Mouse (Mus musculus) regulatory T cell (primary cell): ENCODE measurements around the gene Spns3.

Experiments
- in situ Hi-C: fragments of 300-600 bp; cut with MboI, MseI; formaldehyde crosslinking; loops from one replicate; pipeline ENCODE4 v1.15.1; 2025; ENCODE audit warnings: high pct_unique_total_duplicates

The Spns3 gene

GRCm38 (mm10) chr11:72550134-72550988 lies at the start of gene Spns3:
Gene Spns3, minus strand, starts transcription at chr11:72550506.
- in situ Hi-C loops: no loop called here

GRCm38 (mm10) chr11:72597780-72598179 lies 47.5 kb upstream of the Spns3 start:
- in situ Hi-C loops: no loop called here

GRCm38 (mm10) chr11:72595010-72595737 lies 44.9 kb upstream of the Spns3 start:
- in situ Hi-C loops: no loop called here

GRCm38 (mm10) chr11:72587537-72588233 lies 37.4 kb upstream of the Spns3 start:
- in situ Hi-C loops: no loop called here

- in situ Hi-C loops: no loop called here
Measured at GRCm38 (mm10) chr11:72586570-72586969, 36.3 kb upstream of the Spns3 start.

GRCm38 (mm10) chr11:72583092-72583491 lies 32.8 kb upstream of the Spns3 start:
- in situ Hi-C loops: no loop called here

- in situ Hi-C loops: no loop called here
Measured at GRCm38 (mm10) chr11:72582448-72582705, 32.1 kb upstream of the Spns3 start.

- in situ Hi-C loops: no loop called here
Measured at GRCm38 (mm10) chr11:72581609-72582447, 31.5 kb upstream of the Spns3 start.

GRCm38 (mm10) chr11:72578471-72578870 lies 28.2 kb upstream of the Spns3 start:
- in situ Hi-C loops: no loop called here

GRCm38 (mm10) chr11:72576466-72577351 lies 26.4 kb upstream of the Spns3 start:
- in situ Hi-C loops: no loop called here

GRCm38 (mm10) chr11:72576111-72576465 lies 25.8 kb upstream of the Spns3 start:
- in situ Hi-C loops: no loop called here

GRCm38 (mm10) chr11:72573819-72574218 lies 23.5 kb upstream of the Spns3 start:
- in situ Hi-C loops: loop anchor here (5.0 kb wide), 1 partner anchor 153 kb away; no protein-coding TSS in a partner anchor

- in situ Hi-C loops: loop anchor here (5.0 kb wide), 1 partner anchor 157 kb away; no protein-coding TSS in a partner anchor
Measured at GRCm38 (mm10) chr11:72570319-72570979, 20.1 kb upstream of the Spns3 start.

- in situ Hi-C loops: loop anchor here (5.0 kb wide), 1 partner anchor 158 kb away; no protein-coding TSS in a partner anchor
Measured at GRCm38 (mm10) chr11:72569671-72570318, 19.5 kb upstream of the Spns3 start.

GRCm38 (mm10) chr11:72569051-72569450 lies 18.7 kb upstream of the Spns3 start:
- in situ Hi-C loops: no loop called here

GRCm38 (mm10) chr11:72566816-72567338 lies 16.6 kb upstream of the Spns3 start:
- in situ Hi-C loops: no loop called here

GRCm38 (mm10) chr11:72566304-72566703 lies 16.0 kb upstream of the Spns3 start:
- in situ Hi-C loops: no loop called here

- in situ Hi-C loops: no loop called here
Measured at GRCm38 (mm10) chr11:72564232-72564807, 14.0 kb upstream of the Spns3 start.

GRCm38 (mm10) chr11:72560661-72561060 lies 10.4 kb upstream of the Spns3 start:
- in situ Hi-C loops: no loop called here
